Mouse (Mus musculus): ENCODE measurements around the gene Tmigd3.

DNA sequence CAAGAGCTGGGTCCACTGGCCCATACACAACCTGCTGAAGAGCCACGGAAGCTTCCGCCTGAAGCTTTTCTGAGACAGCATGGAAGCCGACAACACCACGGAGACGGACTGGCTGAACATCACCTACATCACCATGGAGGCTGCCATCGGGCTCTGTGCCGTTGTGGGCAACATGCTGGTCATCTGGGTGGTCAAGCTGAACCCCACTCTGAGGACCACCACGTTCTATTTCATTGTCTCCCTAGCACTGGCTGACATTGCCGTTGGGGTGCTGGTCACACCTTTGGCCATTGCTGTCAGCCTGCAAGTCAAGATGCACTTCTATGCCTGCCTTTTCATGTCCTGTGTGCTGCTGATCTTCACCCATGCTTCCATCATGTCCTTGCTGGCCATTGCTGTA, 34.0 kb downstream of the Tmigd3 start:
- TF ChIP-seq POLR2A (IDR thresholded peaks at IDR 0.05; ENCODE audit: borderline replicate concordance, control insufficient read depth, low read depth, low read length) (no peak), CTCF (IDR thresholded peaks at IDR 0.05; ENCODE audit: control insufficient read depth, insufficient read depth, low read length) (no peak)
